12 mouse cellular contexts compared by ENCODE assay signal in genomic region chr2:161339327-161340001, GRCm38 (mm10).
DNase-seq lines count a peak whose midpoint lies in the region; ATAC-seq lines count a peak whose summit lies in the region.
"Had no signal": no experiment of that assay in that cellular context is flagged by ENCODE, and none has a peak within 500 bp of the region (broad histone marks: within the 10 kb centered on the region; RNA-seq: fewer than 3 reads in every experiment).

No protein-coding gene starts in this region.

- no peak overlapping the region; the same call in 1 of the 2 replicates for H3K4me3 ChIP-seq in embryonic facial prominence, embryonic 10.5 days
- H3K4me3 ChIP-seq in hindbrain, embryonic 13.5 days = no peak overlapping the region
- H3K4me3 ChIP-seq in midbrain, embryonic 15.5 days = no peak overlapping the region
- no peak overlapping the region for H3K4me3 ChIP-seq in kidney, embryonic 14.5 days (ENCODE audit: low read length)
- H3K4me3 ChIP-seq: heart, embryonic 13.5 days; liver, embryonic 13.5 days had no signal

- DNase-seq in Muller cell, postnatal 12 days (ENCODE audit: inconsistent ontology term) = peak; percentile 69
- DNase-seq in embryonic facial prominence, embryonic 10.5 days (ENCODE audit: low spot score) = peak; percentile 53
- DNase-seq in thymus, postnatal 36 days = no peak
- no peak for DNase-seq in right cerebral cortex, postnatal 25 days
- no peak for DNase-seq in layer of hippocampus, adult 9-10 months (ENCODE audit: low spot score)
- DNase-seq: liver, embryonic 13.5 days; thymus, postnatal 25 days had no signal

- H3K4me1 ChIP-seq in embryonic facial prominence, embryonic 10.5 days = peaks cover 36% of the 10 kb centered on the region
- peaks cover 44% of the 10 kb centered on the region for H3K4me1 ChIP-seq in hindbrain, embryonic 13.5 days (replicated peaks)
- H3K4me1 ChIP-seq in midbrain, embryonic 15.5 days = peaks cover 34% of the 10 kb centered on the region
- 0 out of 2 replicates have a peak, but pooled peaks cover 6% of the 10 kb centered on the region for H3K4me1 ChIP-seq in kidney, embryonic 14.5 days (ENCODE audit: control insufficient read depth, insufficient read depth, low read length)

- peak; percentile 65 for ATAC-seq in hindbrain, embryonic 13.5 days (ENCODE audit: low FRiP score)
- ATAC-seq in midbrain, embryonic 15.5 days (replicated peaks) = peak; percentile 68
- ATAC-seq in kidney, embryonic 14.5 days (ENCODE audit: low FRiP score, low TSS enrichment) = no peak

- H3K4me2 ChIP-seq in hindbrain, embryonic 13.5 days = 0 out of 2 replicates have a peak overlapping the region, but pooled peaks have one; percentile 16
- H3K4me2 ChIP-seq in midbrain, embryonic 15.5 days = peak overlapping the region; percentile 24; the same call in 1 of the 2 replicates
- no peak overlapping the region for H3K4me2 ChIP-seq in kidney, embryonic 14.5 days (replicated peaks; ENCODE audit: low read depth, low read length)
- H3K4me2 ChIP-seq: heart, embryonic 13.5 days; liver, embryonic 13.5 days had no signal

- no peaks in the 10 kb centered on the region for H3K36me3 ChIP-seq in embryonic facial prominence, embryonic 10.5 days (replicated peaks)
- no peaks in the 10 kb centered on the region for H3K36me3 ChIP-seq in hindbrain, embryonic 13.5 days
- H3K36me3 ChIP-seq in midbrain, embryonic 15.5 days (replicated peaks) = no peaks in the 10 kb centered on the region
- H3K36me3 ChIP-seq in kidney, embryonic 14.5 days (ENCODE audit: control insufficient read depth, insufficient read depth, low read length) = no peaks in the 10 kb centered on the region
- H3K36me3 ChIP-seq: heart, embryonic 13.5 days; liver, embryonic 13.5 days had no signal

- H3K27me3 ChIP-seq in embryonic facial prominence, embryonic 10.5 days (replicated peaks; ENCODE audit: low read depth, poor library complexity, severe bottlenecking) = peaks cover 24% of the 10 kb centered on the region
- H3K27me3 ChIP-seq in hindbrain, embryonic 13.5 days = 0 out of 2 replicates have a peak, but pooled peaks cover 7% of the 10 kb centered on the region
- H3K27me3 ChIP-seq in midbrain, embryonic 15.5 days (replicated peaks) = 0 out of 2 replicates have a peak, but pooled peaks cover 11% of the 10 kb centered on the region
- no peaks in the 10 kb centered on the region for H3K27me3 ChIP-seq in kidney, embryonic 14.5 days (ENCODE audit: control insufficient read depth, insufficient read depth, low read length)

- H3K9ac ChIP-seq in hindbrain, embryonic 13.5 days = peak overlapping the region; percentile 25; the same call in 1 of the 2 replicates
- no peak overlapping the region for H3K9ac ChIP-seq in midbrain, embryonic 15.5 days
- H3K9ac ChIP-seq in kidney, embryonic 14.5 days (ENCODE audit: low read depth, low read length) = no peak overlapping the region
- H3K9ac ChIP-seq: heart, embryonic 13.5 days; liver, embryonic 13.5 days had no signal

- no peaks in the 10 kb centered on the region for H3K9me3 ChIP-seq in embryonic facial prominence, embryonic 10.5 days
- H3K9me3 ChIP-seq in hindbrain, embryonic 13.5 days = no peaks in the 10 kb centered on the region
- H3K9me3 ChIP-seq in midbrain, embryonic 15.5 days = no peaks in the 10 kb centered on the region
- no peaks in the 10 kb centered on the region for H3K9me3 ChIP-seq in kidney, embryonic 14.5 days (ENCODE audit: control insufficient read depth, low read length)
- H3K9me3 ChIP-seq: heart, embryonic 13.5 days; liver, embryonic 13.5 days had no signal

- peak overlapping the region; percentile 67 for H3K27ac ChIP-seq in embryonic facial prominence, embryonic 10.5 days (replicated peaks)
- H3K27ac ChIP-seq in hindbrain, embryonic 13.5 days = peak overlapping the region; percentile 82
- peak overlapping the region; percentile 73 for H3K27ac ChIP-seq in midbrain, embryonic 15.5 days
- no peak overlapping the region for H3K27ac ChIP-seq in kidney, embryonic 14.5 days (ENCODE audit: low read depth, low read length)
- H3K27ac ChIP-seq: heart, embryonic 13.5 days; kidney, postnatal 0 days; liver, embryonic 13.5 days had no signal

- WGBS in embryonic facial prominence, embryonic 10.5 days = 7% methylated on average over 14 of the region's 14 CpGs
- 4% methylated on average over 14 of the region's 14 CpGs for WGBS in hindbrain, embryonic 13.5 days
- 4% methylated on average over 14 of the region's 14 CpGs for WGBS in midbrain, embryonic 15.5 days
- WGBS in kidney, embryonic 14.5 days = 23% methylated on average over 14 of the region's 14 CpGs

Comparison
In these comparisons a context has a peak if more than half of its experiments do, and no peak if none do; other contexts are left out.
1. DNase-seq: peak in Muller cell, postnatal 12 days (single experiment) and embryonic facial prominence, embryonic 10.5 days (single experiment); none in thymus, postnatal 36 days (0 of 2), right cerebral cortex, postnatal 25 days (single experiment) and layer of hippocampus, adult 9-10 months (single experiment).